Mouse (Mus musculus) small intestine, adult 2 months (tissue): Measurements from ENCODE around the gene Cadm3. TPM values are rescaled to one million over a fixed set of nuclear protein-coding genes. Genes with fewer than 3 reads are reported as not detected.

Experiments
- H3K27ac ChIP-seq: fragments of 200-500 bp; 2 replicates; pipeline ENCODE4 v1.5.1; 2012; ENCODE audit warnings: low read depth, low read length, control low read depth, inconsistent platforms; ENCODE audit not compliant: insufficient read depth
- H3K27me3 ChIP-seq: fragments of 200-500 bp; 2 replicates; pipeline ENCODE4 v1.6.1; 2012; ENCODE audit warnings: mild to moderate bottlenecking, moderate library complexity, low read length, inconsistent platforms; ENCODE audit not compliant: control insufficient read depth, insufficient read depth
- H3K36me3 ChIP-seq: fragments of 200-500 bp; 2 replicates; pipeline ENCODE4 v1.6.1; 2012; ENCODE audit warnings: mild to moderate bottlenecking, low read length, control low read depth, inconsistent platforms; ENCODE audit not compliant: control insufficient read depth, insufficient read depth
- H3K4me1 ChIP-seq: fragments of 200-500 bp; 2 replicates; pipeline ENCODE4 v1.6.1; 2012; ENCODE audit warnings: low read length, inconsistent platforms, mixed read lengths; ENCODE audit not compliant: control insufficient read depth, insufficient read depth, insufficient read length
- H3K4me3 ChIP-seq: fragments of 200-500 bp; 2 replicates; pipeline ENCODE4 v1.5.1; 2012; ENCODE audit warnings: low read depth, mild to moderate bottlenecking, control low read depth, inconsistent platforms, low read length, moderate library complexity
- CTCF ChIP-seq: fragments of 200-500 bp; IDR thresholded peaks from 2 replicates; pipeline ENCODE4 v1.5.1; 2012; ENCODE audit warnings: low read depth, mild to moderate bottlenecking, control low read depth, inconsistent platforms, low read length, moderate library complexity, mixed read lengths; ENCODE audit not compliant: insufficient replicate concordance, insufficient read length; ENCODE audit errors: extremely low read depth
- POLR2A ChIP-seq: fragments of 200-500 bp; IDR thresholded peaks from 2 replicates; pipeline ENCODE4 v1.6.1; 2012; ENCODE audit warnings: low read depth, mild to moderate bottlenecking, control low read depth, inconsistent platforms, low read length, moderate library complexity
- WGBS: fragments of 180-500 bp; shearing (Covaris S2); methylation state at CpG from one replicate; pipeline ENCODE4 v1.1.7; 2018; 5-methylcytosine and 5-hydroxymethylcytosine counted together
- polyA plus RNA-seq: library from polyadenylated mRNA; depleted of rRNA; stranded (reverse); fragments of >200 nt; gene quantifications from 2 replicates; pipeline ENCODE4 v1.2.3, GENCODE M21; 2012

Gene Cadm3
- polyA plus RNA-seq, 1 experiment, result 4.9 TPM

DNA sequence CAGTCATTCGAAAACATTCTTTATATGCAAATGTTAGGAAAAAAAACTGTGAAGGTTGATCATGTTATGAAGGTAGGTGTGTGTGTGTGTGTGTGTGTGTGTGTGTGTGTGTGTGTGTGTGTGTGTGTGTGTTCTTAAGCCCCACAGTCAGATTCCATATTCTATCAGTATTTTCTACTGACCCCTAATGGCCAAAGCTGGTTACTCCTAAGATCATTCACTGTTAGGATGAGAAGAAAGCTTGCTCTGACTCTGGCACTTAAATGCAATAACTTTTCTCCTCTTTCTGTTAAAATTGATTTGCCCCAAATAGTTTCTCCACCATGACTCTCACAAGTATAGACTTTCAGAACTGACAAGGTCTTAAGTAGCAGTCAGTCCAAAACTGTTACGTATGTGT, 10.8 kb downstream of the Cadm3 start:
- no peak for TF ChIP-seq POLR2A
- no peak for TF ChIP-seq CTCF
- 84% methylated on average over 2 of the region's 2 CpGs for WGBS

GRCm38 (mm10) chr1:173355107-173355846, 12.2 kb downstream of the Cadm3 start:
- no peaks in the 10 kb centered on the region for H3K27me3 ChIP-seq
- H3K36me3 ChIP-seq, result no peaks in the 10 kb centered on the region
- 67% methylated on average over 7 of the region's 7 CpGs for WGBS
- no peak overlapping the region for H3K27ac ChIP-seq
- TF ChIP-seq POLR2A (no peak), CTCF (no peak)
- H3K4me1 ChIP-seq, result no peaks in the 10 kb centered on the region
- no peak overlapping the region for H3K4me3 ChIP-seq

More for the DNA sequence above, 10.8 kb downstream of the Cadm3 start:
- H3K27me3 ChIP-seq, result no peaks in the 10 kb centered on the region
- no peak overlapping the region for H3K27ac ChIP-seq
- no peaks in the 10 kb centered on the region for H3K4me1 ChIP-seq
- H3K4me3 ChIP-seq, result no peak overlapping the region
- H3K36me3 ChIP-seq, result no peaks in the 10 kb centered on the region

GRCm38 (mm10) chr1:173350372-173350957, 17.0 kb downstream of the Cadm3 start, which contains the start of gene Aim2:
TSS of gene Aim2 (plus strand) at chr1:173350879.
- WGBS, result 10% methylated on average over 10 of the region's 10 CpGs
- TF ChIP-seq POLR2A (no peak), CTCF (no peak)
- Histone ChIP-seq H3K27ac (no peak within 1 kb of the TSS), H3K27me3 (no peaks in the 10 kb centered on the region), H3K4me3 (no peak within 1 kb of the TSS), H3K36me3 (no peaks in the 10 kb centered on the region), H3K4me1 (no peaks in the 10 kb centered on the region)

- WGBS, result 4% methylated on average over 6 of the region's 6 CpGs
- Histone ChIP-seq H3K4me1 (no peaks in the 10 kb centered on the region), H3K27me3 (no peaks in the 10 kb centered on the region), H3K27ac (no peak overlapping the region), H3K36me3 (no peaks in the 10 kb centered on the region), H3K4me3 (no peak overlapping the region)
- TF ChIP-seq CTCF (no peak), POLR2A (no peak)
Observed at GRCm38 (mm10) chr1:173349946-173350345, 17.5 kb downstream of the Cadm3 start.

DNA sequence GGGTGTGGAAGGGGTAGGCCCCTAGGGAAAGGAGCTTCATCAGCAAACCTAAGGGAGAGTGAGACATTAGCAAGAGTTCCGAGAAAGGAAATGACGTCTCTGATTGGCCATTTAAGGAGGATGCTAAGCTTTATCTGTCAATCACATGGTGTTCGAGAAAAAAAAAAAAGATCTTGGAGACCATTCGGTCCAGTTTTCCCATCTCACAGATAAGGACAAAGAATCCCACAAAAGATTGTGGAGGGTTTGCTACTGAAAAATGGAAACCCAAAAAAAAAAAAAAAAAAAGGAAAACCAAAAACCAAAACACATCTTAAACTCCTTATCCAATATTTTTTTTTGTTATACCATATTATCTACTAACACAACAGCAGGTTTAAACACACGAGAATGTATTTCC, 18.3 kb downstream of the Cadm3 start:
- H3K4me1 ChIP-seq, result no peaks in the 10 kb centered on the region
- no peak overlapping the region for H3K4me3 ChIP-seq
- TF ChIP-seq POLR2A (no peak), CTCF (no peak)
- WGBS, result 69% methylated on average over 5 of the region's 5 CpGs
- no peaks in the 10 kb centered on the region for H3K27me3 ChIP-seq
- H3K36me3 ChIP-seq, result no peaks in the 10 kb centered on the region
- no peak overlapping the region for H3K27ac ChIP-seq

- no peak overlapping the region for H3K4me3 ChIP-seq
- WGBS, result 55% methylated on average over 1 of the region's 1 CpGs
- no peaks in the 10 kb centered on the region for H3K27me3 ChIP-seq
- H3K27ac ChIP-seq, result no peak overlapping the region
- H3K4me1 ChIP-seq, result no peaks in the 10 kb centered on the region
- H3K36me3 ChIP-seq, result no peaks in the 10 kb centered on the region
- TF ChIP-seq CTCF (no peak), POLR2A (no peak)
Observed at GRCm38 (mm10) chr1:173348527-173348926, 19.0 kb downstream of the Cadm3 start.

GRCm38 (mm10) chr1:173345112-173345511, 22.4 kb downstream of the Cadm3 start:
- no peaks in the 10 kb centered on the region for H3K27me3 ChIP-seq
- H3K4me3 ChIP-seq, result no peak overlapping the region
- H3K4me1 ChIP-seq, result no peaks in the 10 kb centered on the region
- H3K36me3 ChIP-seq, result no peaks in the 10 kb centered on the region
- no peak overlapping the region for H3K27ac ChIP-seq
- WGBS, result 75% methylated on average over 4 of the region's 4 CpGs
- TF ChIP-seq POLR2A (no peak), CTCF (no peak)
